Mouse (Mus musculus): ENCODE measurements around the gene Vmn1r57. TPM values are rescaled to one million over a fixed set of nuclear protein-coding genes. Genes with fewer than 3 reads are reported as not detected.
"Not testable (repeated sequence)": the region's sequence is repeated elsewhere in the genome, so short reads cannot be mapped to it uniquely, and the experiment has no call there.

Gene Vmn1r57
- polyA plus RNA-seq (2016; fragmentation: Nextera tagmentation; extraction: Ambion mirVana), result not detected in 2 replicates

DNA sequence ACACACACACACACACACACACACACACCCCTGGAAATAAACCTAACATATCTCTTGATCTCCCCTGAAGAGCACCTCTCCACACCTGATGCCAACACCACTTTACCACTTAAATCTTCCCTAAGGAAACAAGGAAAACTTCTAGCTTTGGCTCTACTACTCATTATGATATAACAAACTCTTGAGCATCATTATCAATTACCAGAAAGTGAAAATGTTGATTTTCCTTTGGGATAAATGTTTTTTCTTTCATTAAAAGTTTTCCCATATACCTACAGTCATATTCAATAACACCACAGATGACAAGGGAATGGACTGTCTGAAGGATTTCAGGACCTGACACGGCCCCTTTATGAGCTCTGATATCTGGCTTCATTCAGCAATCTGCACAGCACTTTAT, at the start of gene Vmn1r57:
Vmn1r57 (plus strand) TSS at position 301 of the 400 bp plus-strand sequence.
- H3K4me3 ChIP-seq; H3K36me3 ChIP-seq; H3K4me2 ChIP-seq; H3K27me3 ChIP-seq (replicated peaks); H3K27ac ChIP-seq (ENCODE audit: poor library complexity, severe bottlenecking); ATAC-seq (ENCODE audit: insufficient number of reproducible peaks, low FRiP score); H3K9ac ChIP-seq; H3K4me1 ChIP-seq (replicated peaks); H3K9me3 ChIP-seq (replicated peaks): not testable (repeated sequence)
- 63% methylated on average over 1 of the region's 1 CpGs for WGBS

DNA sequence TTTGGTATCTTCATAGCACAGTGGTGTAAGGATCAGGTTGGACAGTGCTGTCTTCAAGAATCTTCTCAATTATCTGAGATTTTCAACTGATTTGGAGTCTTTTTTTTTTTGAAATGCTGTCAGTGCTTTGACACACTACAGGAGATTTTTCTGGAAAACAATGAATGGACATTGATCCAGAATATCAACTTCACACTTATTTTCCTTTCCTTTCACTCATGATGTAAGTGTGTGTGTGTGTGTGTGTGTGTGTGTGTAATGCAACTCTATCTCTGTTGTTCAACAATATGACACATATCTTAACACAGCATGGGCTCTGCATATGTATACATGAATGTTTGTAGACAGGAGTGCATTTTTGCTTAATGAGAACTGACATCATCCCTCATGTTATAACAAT, 21.6 kb upstream of the Vmn1r57 start, which contains the start of gene Vmn1r56:
Vmn1r56 (minus strand) TSS at position 101 of the 400 bp plus-strand sequence.
- not testable (repeated sequence) for H3K4me1 ChIP-seq (replicated peaks); H3K9ac ChIP-seq; H3K36me3 ChIP-seq; H3K4me3 ChIP-seq; H3K4me2 ChIP-seq; H3K27me3 ChIP-seq (replicated peaks); ATAC-seq (ENCODE audit: insufficient number of reproducible peaks, low FRiP score); H3K27ac ChIP-seq (ENCODE audit: poor library complexity, severe bottlenecking)
- H3K9me3 ChIP-seq (replicated peaks), result peaks cover 13% of the 10 kb centered on the region; the same call in 1 of the 2 replicates

DNA sequence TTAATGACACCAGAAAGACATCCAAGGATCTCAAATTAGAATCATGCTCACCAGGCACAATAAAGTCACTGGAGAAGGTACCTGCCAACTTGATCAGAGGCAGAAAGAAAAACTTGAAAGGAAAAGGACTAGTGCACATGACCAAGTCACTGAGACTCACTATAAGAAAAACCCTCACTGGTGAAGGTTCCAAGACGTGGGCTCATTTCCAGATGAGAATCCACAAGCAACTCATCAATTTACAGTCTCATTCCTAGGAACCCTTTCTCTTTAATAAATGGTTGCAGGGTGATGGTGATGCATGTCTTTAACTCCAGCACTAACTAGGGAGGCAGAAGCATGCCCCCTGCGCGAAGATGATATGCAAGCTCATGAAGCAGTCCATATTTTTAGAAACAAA, 44.8 kb downstream of the Vmn1r57 start:
- Histone ChIP-seq H3K4me3 (no peak overlapping the region), H3K9me3 (replicated peaks) (peaks cover 25% of the 10 kb centered on the region), H3K27me3 (replicated peaks) (no peaks in the 10 kb centered on the region), H3K4me2 (no peak overlapping the region), H3K36me3 (no peaks in the 10 kb centered on the region), H3K4me1 (replicated peaks) (no peaks in the 10 kb centered on the region), H3K27ac (ENCODE audit: poor library complexity, severe bottlenecking) (no peak overlapping the region), H3K9ac (no peak overlapping the region)
- no peak for ATAC-seq (ENCODE audit: insufficient number of reproducible peaks, low FRiP score)
- WGBS, result 85% methylated on average over 3 of the region's 3 CpGs

Other genes with a start within 250 kb of the Vmn1r57 start
- gene Sbk3, start 247.3 kb upstream of the Vmn1r57 start, polyA plus RNA-seq (2016; fragmentation: Nextera tagmentation; extraction: Ambion mirVana), result 0.08 and 0.17 TPM in 2 replicates
- gene Zfp579, start 222.3 kb upstream of the Vmn1r57 start, polyA plus RNA-seq (2016; fragmentation: Nextera tagmentation; extraction: Ambion mirVana), result 26.0 and 29.3 TPM in 2 replicates
- gene Zfp524, start 204.1 kb upstream of the Vmn1r57 start, polyA plus RNA-seq (2016; fragmentation: Nextera tagmentation; extraction: Ambion mirVana), result 9.8 and 10.4 TPM in 2 replicates
- gene Fiz1, start 203.8 kb upstream of the Vmn1r57 start, polyA plus RNA-seq (2016; fragmentation: Nextera tagmentation; extraction: Ambion mirVana), result 28.9 and 31.2 TPM in 2 replicates
- gene Gm44973, start 203.0 kb upstream of the Vmn1r57 start, polyA plus RNA-seq (2016; fragmentation: Nextera tagmentation; extraction: Ambion mirVana), result not detected in 2 replicates
- 5.1 and 5.4 TPM in 2 replicates for gene Zfp865, start 198.1 kb upstream of the Vmn1r57 start, polyA plus RNA-seq (2016; fragmentation: Nextera tagmentation; extraction: Ambion mirVana)
- gene Ccdc106, start 197.9 kb upstream of the Vmn1r57 start, polyA plus RNA-seq (2016; fragmentation: Nextera tagmentation; extraction: Ambion mirVana), result 1.5 and 1.7 TPM in 2 replicates
- not detected in 2 replicates for gene 4632433K11Rik, start 184.4 kb upstream of the Vmn1r57 start, polyA plus RNA-seq (2016; fragmentation: Nextera tagmentation; extraction: Ambion mirVana)
- gene Zfp784, start 180.0 kb upstream of the Vmn1r57 start, polyA plus RNA-seq (2016; fragmentation: Nextera tagmentation; extraction: Ambion mirVana), result 3.6 and 4.9 TPM in 2 replicates
- 16.6 and 17.7 TPM in 2 replicates for gene Zfp580, start 167.0 kb upstream of the Vmn1r57 start, polyA plus RNA-seq (2016; fragmentation: Nextera tagmentation; extraction: Ambion mirVana)
- 81.7 and 83.9 TPM in 2 replicates for gene U2af2, start 156.3 kb upstream of the Vmn1r57 start, polyA plus RNA-seq (2016; fragmentation: Nextera tagmentation; extraction: Ambion mirVana)
- gene Epn1, start 138.3 kb upstream of the Vmn1r57 start, polyA plus RNA-seq (2016; fragmentation: Nextera tagmentation; extraction: Ambion mirVana), result 52.1 TPM in 2 replicates
- gene Rfpl4, start 101.5 kb upstream of the Vmn1r57 start, polyA plus RNA-seq (2016; fragmentation: Nextera tagmentation; extraction: Ambion mirVana), result not detected in 2 replicates
- 0.96 and 2.2 TPM in 2 replicates for gene Rasl2-9, start 92.5 kb upstream of the Vmn1r57 start, polyA plus RNA-seq (2016; fragmentation: Nextera tagmentation; extraction: Ambion mirVana)
- not detected in 2 replicates for gene Vmn1r55, start 68.8 kb upstream of the Vmn1r57 start, polyA plus RNA-seq (2016; fragmentation: Nextera tagmentation; extraction: Ambion mirVana)
- not detected in 2 replicates for gene Vmn1r56, start 21.7 kb upstream of the Vmn1r57 start, polyA plus RNA-seq (2016; fragmentation: Nextera tagmentation; extraction: Ambion mirVana)
- not detected in 2 replicates for gene Gm5065, start 132.0 kb downstream of the Vmn1r57 start, polyA plus RNA-seq (2016; fragmentation: Nextera tagmentation; extraction: Ambion mirVana)
- gene Nlrp2, start 132.5 kb downstream of the Vmn1r57 start, polyA plus RNA-seq (2016; fragmentation: Nextera tagmentation; extraction: Ambion mirVana), result not detected in 2 replicates
- gene Vmn1r58, start 194.9 kb downstream of the Vmn1r57 start, polyA plus RNA-seq (2016; fragmentation: Nextera tagmentation; extraction: Ambion mirVana), result not detected in 2 replicates
- not detected in 2 replicates for gene Vmn1r59, start 238.3 kb downstream of the Vmn1r57 start, polyA plus RNA-seq (2016; fragmentation: Nextera tagmentation; extraction: Ambion mirVana)